Mouse (Mus musculus) liver, embryonic 16.5 days (tissue): ENCODE measurements around the gene Pspn. TPM values are rescaled to one million over a fixed set of nuclear protein-coding genes. Genes with fewer than 3 reads are reported as not detected.
A peak's percentile ranks its signal among the peaks of the same experiment; 100 is the strongest.

Experiments used
- ATAC-seq: fragments of 200-750 bp; cut with Nextera tagmentation; 2 replicates; pipeline ENCODE4 v1.8.0; 2017; ENCODE audit warnings: low read depth, mild to moderate bottlenecking, moderate number of reproducible peaks, moderate library complexity
- H3K27ac ChIP-seq: fragments of 300-500 bp; sonication (generic); 2 replicates; pipeline ENCODE4 v1.5.1; 2014; ENCODE audit warnings: mild to moderate bottlenecking, low read length
- H3K27me3 ChIP-seq: fragments of 300-500 bp; sonication (generic); 2 replicates; pipeline ENCODE4 v1.6.1; 2014; ENCODE audit warnings: low read depth, low read length, mixed read lengths; ENCODE audit not compliant: control insufficient read depth, insufficient read depth
- H3K36me3 ChIP-seq: fragments of 300-500 bp; sonication (generic); 2 replicates; pipeline ENCODE4 v1.6.1; 2014; ENCODE audit warnings: mild to moderate bottlenecking; ENCODE audit not compliant: control insufficient read depth, insufficient read depth
- H3K4me1 ChIP-seq: fragments of 300-500 bp; sonication (generic); 2 replicates; pipeline ENCODE4 v1.6.1; 2014; ENCODE audit warnings: low read depth, low read length, mixed read lengths; ENCODE audit not compliant: control insufficient read depth
- H3K4me2 ChIP-seq: fragments of 300-500 bp; sonication (generic); 2 replicates; pipeline ENCODE4 v1.6.1; 2014; ENCODE audit warnings: low read depth, low read length, mixed read lengths
- H3K4me3 ChIP-seq: fragments of 300-500 bp; sonication (generic); 2 replicates; pipeline ENCODE4 v1.5.1; 2014; ENCODE audit warnings: low read depth, mild to moderate bottlenecking, low read length
- H3K9ac ChIP-seq: fragments of 300-500 bp; sonication (generic); 2 replicates; pipeline ENCODE4 v1.6.1; 2014; ENCODE audit warnings: low read depth, low read length
- H3K9me3 ChIP-seq: fragments of 300-500 bp; sonication (generic); replicated peaks from 2 replicates; pipeline ENCODE4 v1.6.1; 2016; ENCODE audit warnings: low read length; ENCODE audit not compliant: control insufficient read depth
- WGBS: fragments of 180-500 bp; shearing (Covaris S2); extraction: QIAGEN DNeasy Blood & Tissue Kit; methylation state at CpG from one replicate; pipeline ENCODE4 v1.1.7; 2014; ENCODE audit not compliant: insufficient replicate concordance; 5-methylcytosine and 5-hydroxymethylcytosine counted together
- polyA plus RNA-seq: library from polyadenylated mRNA; unstranded; fragments of >200 nt; fragmentation: Nextera tagmentation; extraction: Ambion mirVana; gene quantifications from 2 replicates; pipeline ENCODE4 v1.2.1, GENCODE M21; 2015

The Pspn gene
- polyA plus RNA-seq, 1 experiment from 2014 or later, result not detected

- peak; percentile 96 for ATAC-seq
- 11% methylated on average over 11 of the region's 11 CpGs for WGBS
- Histone ChIP-seq H3K27me3 (no peaks in the 10 kb centered on the region), H3K9me3 (no peaks in the 10 kb centered on the region), H3K36me3 (no peaks in the 10 kb centered on the region), H3K4me3 (no peak overlapping the region), H3K4me2 (peak overlapping the region; percentile 34), H3K9ac (no peak overlapping the region), H3K4me1 (peaks cover 11% of the 10 kb centered on the region), H3K27ac (peak overlapping the region; percentile 15; the same call in 1 of the 2 replicates)
Measured at GRCm38 (mm10) chr17:56957763-56958429, 41.9 kb downstream of the Pspn start.

GRCm38 (mm10) chr17:56954871-56955270, 44.9 kb downstream of the Pspn start:
- H3K27ac ChIP-seq, result no peak overlapping the region
- H3K4me3 ChIP-seq, result no peak overlapping the region
- ATAC-seq, result no peak
- no peaks in the 10 kb centered on the region for H3K27me3 ChIP-seq
- 58% methylated on average over 7 of the region's 7 CpGs for WGBS
- no peak overlapping the region for H3K4me2 ChIP-seq
- no peaks in the 10 kb centered on the region for H3K9me3 ChIP-seq
- no peak overlapping the region for H3K9ac ChIP-seq
- H3K4me1 ChIP-seq, result peaks cover 11% of the 10 kb centered on the region
- H3K36me3 ChIP-seq, result no peaks in the 10 kb centered on the region

- Histone ChIP-seq H3K27ac (no peak overlapping the region), H3K4me2 (no peak overlapping the region), H3K9me3 (no peaks in the 10 kb centered on the region), H3K27me3 (no peaks in the 10 kb centered on the region), H3K4me1 (peaks cover 2% of the 10 kb centered on the region), H3K9ac (no peak overlapping the region), H3K4me3 (no peak overlapping the region), H3K36me3 (no peaks in the 10 kb centered on the region)
- WGBS, result 57% methylated on average over 1 of the region's 1 CpGs
- ATAC-seq, result 0 out of 2 replicates have a peak, but pooled peaks have one; percentile 19
Measured at GRCm38 (mm10) chr17:56952639-56953038, 47.2 kb downstream of the Pspn start.

- Histone ChIP-seq H3K36me3 (no peaks in the 10 kb centered on the region), H3K9me3 (no peaks in the 10 kb centered on the region), H3K9ac (no peak overlapping the region), H3K27me3 (0 out of 2 replicates have a peak, but pooled peaks cover 2% of the 10 kb centered on the region), H3K4me2 (no peak overlapping the region), H3K27ac (no peak overlapping the region), H3K4me1 (no peaks in the 10 kb centered on the region), H3K4me3 (no peak overlapping the region)
- ATAC-seq, result no peak
- WGBS, result 5% methylated on average over 3 of the region's 3 CpGs
Measured at GRCm38 (mm10) chr17:56950915-56951314, 48.9 kb downstream of the Pspn start.

Other genes starting within 250 kb of the Pspn start
- gene Nrtn, start 242.5 kb downstream of the Pspn start, polyA plus RNA-seq, result 0.49 and 1.0 TPM in 2 replicates
- 11.4 and 12.2 TPM in 2 replicates for gene Dus3l, start 235.3 kb downstream of the Pspn start, polyA plus RNA-seq
- gene Prr22, start 229.8 kb downstream of the Pspn start, polyA plus RNA-seq, result 0.42 and 0.44 TPM in 2 replicates
- gene Rfx2, start 169.0 kb downstream of the Pspn start, polyA plus RNA-seq, result 12.4 and 12.6 TPM in 2 replicates
- not detected in 2 replicates for gene Acsbg2, start 125.6 kb downstream of the Pspn start, polyA plus RNA-seq
- 0.02 and 0.05 TPM in 2 replicates for gene 1700061G19Rik, start 124.5 kb downstream of the Pspn start, polyA plus RNA-seq
- 6.2 and 7.6 TPM in 2 replicates for gene Mllt1, start 64.6 kb downstream of the Pspn start, polyA plus RNA-seq
- gene Acer1, start 17.9 kb downstream of the Pspn start, polyA plus RNA-seq, result not detected in 2 replicates
- 62.4 and 62.7 TPM in 2 replicates for gene Clpp, start 9.7 kb downstream of the Pspn start, polyA plus RNA-seq
- 15.9 and 19.6 TPM in 2 replicates for gene Alkbh7, start 2.7 kb downstream of the Pspn start, polyA plus RNA-seq
- gene Gtf2f1, start 11.3 kb upstream of the Pspn start, polyA plus RNA-seq, result 45.4 and 47.0 TPM in 2 replicates
- gene Gm17949, start 11.5 kb upstream of the Pspn start, polyA plus RNA-seq, result 0.13 and 0.21 TPM in 2 replicates
- gene Khsrp, start 31.5 kb upstream of the Pspn start, polyA plus RNA-seq, result 9.6 and 11.1 TPM in 2 replicates
- gene Slc25a41, start 41.6 kb upstream of the Pspn start, polyA plus RNA-seq, result not detected in 2 replicates
- 12.1 and 13.1 TPM in 2 replicates for gene Crb3, start 59.1 kb upstream of the Pspn start, polyA plus RNA-seq
- 4.4 and 7.0 TPM in 2 replicates for gene Slc25a23, start 59.8 kb upstream of the Pspn start, polyA plus RNA-seq
- 4.0 and 4.3 TPM in 2 replicates for gene Dennd1c, start 78.5 kb upstream of the Pspn start, polyA plus RNA-seq
- gene Tubb4a, start 87.8 kb upstream of the Pspn start, polyA plus RNA-seq, result 0.36 and 0.60 TPM in 2 replicates
- gene Tnfsf9, start 105.3 kb upstream of the Pspn start, polyA plus RNA-seq, result 0.48 and 0.67 TPM in 2 replicates
- not detected in 2 replicates for gene Cd70, start 149.8 kb upstream of the Pspn start, polyA plus RNA-seq
- gene Tnfsf14, start 194.2 kb upstream of the Pspn start, polyA plus RNA-seq, result 1.3 and 1.4 TPM in 2 replicates
- gene C3, start 228.1 kb upstream of the Pspn start, polyA plus RNA-seq, result 494 and 609 TPM in 2 replicates
- 11.4 and 12.6 TPM in 2 replicates for gene Gpr108, start 248.4 kb upstream of the Pspn start, polyA plus RNA-seq
- 10.4 TPM in 2 replicates for gene Trip10, start 249.4 kb upstream of the Pspn start, polyA plus RNA-seq